Mouse (Mus musculus) adrenal gland, adult 8-10 months (tissue): Measurements from ENCODE around the gene Fank1. TPM values are rescaled to one million over a fixed set of nuclear protein-coding genes. Genes with fewer than 3 reads are reported as not detected.

Experiments
- DNase-seq: peaks from one replicate; pipeline ENCODE4 v3.0.0; 2022
- total RNA-seq, 4 experiments: library from RNA; stranded (reverse); gene quantifications; 2 replicates each; pipeline ENCODE4 v1.2.4; 2022

Fank1 gene
- total RNA-seq, 4 experiments from 2014 or later, result 0.20 to 1.0 (median 0.42) TPM; not detected in 1

- no peak for DNase-seq
Measured at GRCm38 (mm10) chr7:133908966-133909365, 132.3 kb downstream of the Fank1 start.

- no peak for DNase-seq
Measured at GRCm38 (mm10) chr7:133909833-133910375, 133.2 kb downstream of the Fank1 start.

- no peak for DNase-seq
Measured at GRCm38 (mm10) chr7:133911881-133912280, 135.2 kb downstream of the Fank1 start.

- no peak for DNase-seq
Measured at GRCm38 (mm10) chr7:133916230-133916629, 139.6 kb downstream of the Fank1 start.

GRCm38 (mm10) chr7:133919306-133919705 lies 142.6 kb downstream of the Fank1 start:
- no peak for DNase-seq

GRCm38 (mm10) chr7:133919918-133920317 lies 143.3 kb downstream of the Fank1 start:
- no peak for DNase-seq

GRCm38 (mm10) chr7:133920724-133921123 lies 144.1 kb downstream of the Fank1 start:
- DNase-seq, result no peak

GRCm38 (mm10) chr7:133921291-133921690 lies 144.6 kb downstream of the Fank1 start:
- DNase-seq, result no peak

GRCm38 (mm10) chr7:133923994-133924393 lies 147.3 kb downstream of the Fank1 start:
- no peak for DNase-seq

GRCm38 (mm10) chr7:133925771-133926170 lies 149.1 kb downstream of the Fank1 start:
- no peak for DNase-seq

GRCm38 (mm10) chr7:133928981-133929380 lies 152.3 kb downstream of the Fank1 start:
- DNase-seq, result peak; percentile 24

Other genes starting within 250 kb of the Fank1 start
- gene Tex36, start 174.7 kb upstream of the Fank1 start, total RNA-seq, result not detected
- gene Edrf1, start 139.3 kb upstream of the Fank1 start, total RNA-seq, result 10 to 100 TPM; 17.2 to 27.1 (median 19.8) TPM
- gene Mmp21, start 96.8 kb upstream of the Fank1 start, total RNA-seq, result not detected
- 10 to 100 TPM; 52.5 to 78.0 (median 65.2) TPM for gene Bccip, start 67.5 kb upstream of the Fank1 start, total RNA-seq
- gene Uros, start 66.8 kb upstream of the Fank1 start, total RNA-seq, result 10 to 100 TPM; 14.2 to 21.1 (median 16.7) TPM
- 10 to 100 TPM; 57.3 to 62.8 (median 61.1) TPM for gene Dhx32, start 5.9 kb downstream of the Fank1 start, total RNA-seq